Mouse (Mus musculus) heart, adult 18-20 months (tissue): ENCODE data around the gene Mgat1. TPM values are rescaled to one million over a fixed set of nuclear protein-coding genes. Genes with fewer than 3 reads are reported as not detected.
"Not testable (repeated sequence)": the region's sequence is repeated elsewhere in the genome, so short reads cannot be mapped to it uniquely, and the experiment has no call there.

Experiments
- DNase-seq, 2 experiments: peaks; one replicate each; pipeline ENCODE4 v3.0.0; 2021 to 2022; ENCODE audit warnings: mixed read lengths in 1 of 2
- long read RNA-seq, 2 experiments: library from polyadenylated mRNA; stranded (forward); transcript quantifications; one replicate each; pipeline ENCODE4 v2.0.0; 2021
- total RNA-seq, 2 experiments: library from RNA; stranded (reverse); gene quantifications; 2 replicates each; pipeline ENCODE4 v1.2.3; 2021

Mgat1 gene
- total RNA-seq, result 10 to 100 TPM; 67.1 TPM
- long read RNA-seq, experiment 1, transcript Mgat1-213 (4 exons, 3,151 nt), result minor isoform, 8 of 64 reads
- long read RNA-seq, experiment 1, transcript Mgat1-202 (3 exons, 2,729 nt), result major isoform, 22 of 64 reads
- long read RNA-seq, experiment 1, transcript Mgat1-201 (3 exons, 2,976 nt), result minor isoform, 13 of 64 reads
- long read RNA-seq, experiment 1, partial matches to known transcripts, result 16 of 64 reads
- long read RNA-seq, experiment 1, other reads (novel, unspliced or antisense), result 3 of 64 reads
- long read RNA-seq, experiment 2, transcript Mgat1-202 (3 exons, 2,729 nt), result major isoform, 9 of 32 reads
- long read RNA-seq, experiment 2, transcript Mgat1-201 (3 exons, 2,976 nt), result minor isoform, 6 of 32 reads
- long read RNA-seq, experiment 2, partial matches to known transcripts, result 7 of 32 reads
- long read RNA-seq, experiment 2, other reads (novel, unspliced or antisense), result 7 of 32 reads

GRCm38 (mm10) chr11:49243727-49244594, at the start of gene Mgat1:
Gene Mgat1 (plus strand): TSS chr11:49244191.
- peak; percentile 93 to 97 for DNase-seq

DNA sequence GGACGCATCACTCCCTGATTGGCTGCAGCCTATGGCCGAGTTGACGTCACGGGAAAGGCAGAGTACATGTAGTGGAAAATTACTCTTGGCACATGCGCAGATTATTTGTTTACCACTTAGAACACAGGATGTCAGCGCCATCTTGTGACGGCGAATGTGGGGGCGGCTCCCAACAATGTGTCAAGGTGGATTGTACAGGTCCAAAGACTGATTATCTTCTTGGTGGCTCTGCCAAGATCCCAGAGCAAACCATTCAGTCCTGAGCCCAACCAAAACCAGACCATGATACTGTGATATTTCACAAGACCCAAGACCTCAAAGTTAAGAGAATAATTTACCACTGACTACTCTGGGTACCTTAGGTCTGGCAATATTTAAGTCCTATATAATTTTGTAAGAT, 49.2 kb upstream of the Mgat1 start:
- not testable (repeated sequence) for DNase-seq

- peak in 1 of 2 experiments; percentile 24 for DNase-seq
Measured at GRCm38 (mm10) chr11:49195819-49196322, 48.1 kb upstream of the Mgat1 start.

DNA sequence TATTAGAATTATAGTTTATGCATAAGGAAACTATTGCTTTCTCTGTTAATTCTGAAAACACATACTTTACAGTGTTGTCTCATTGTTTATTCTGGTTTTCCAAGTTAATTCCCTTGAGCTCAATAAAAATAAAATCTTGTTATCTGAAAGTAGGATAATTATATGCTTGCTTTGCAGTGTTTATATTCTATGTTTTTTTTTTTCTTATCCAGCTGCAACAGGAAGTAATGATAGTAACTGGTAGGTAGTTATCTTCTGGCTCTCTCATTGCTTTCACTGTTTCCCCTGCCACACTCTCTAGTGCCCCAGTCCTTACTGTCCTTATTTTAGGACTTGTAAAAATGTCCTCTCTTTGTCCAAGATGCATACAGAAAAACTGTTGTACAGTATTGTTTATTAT, 43.3 kb upstream of the Mgat1 start:
- DNase-seq, result no peak

DNA sequence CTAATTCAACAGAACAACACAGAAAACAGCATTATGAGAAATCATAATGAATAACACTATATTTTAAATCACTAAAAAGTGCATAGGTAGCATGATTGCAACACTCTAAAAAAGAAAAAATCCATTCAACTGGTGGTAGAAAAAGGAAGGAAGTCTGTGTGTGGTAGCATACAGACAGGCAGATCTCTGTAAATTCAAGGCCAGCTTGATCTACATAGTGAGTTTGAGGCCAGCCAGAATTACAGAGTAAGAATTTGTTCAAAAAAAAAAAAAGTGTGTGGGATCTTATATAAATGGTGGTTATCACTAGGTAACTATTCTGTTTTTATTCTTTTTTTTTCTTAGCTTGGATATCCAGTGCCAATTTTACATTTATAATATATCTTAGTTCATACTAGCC, 42.8 kb upstream of the Mgat1 start:
- DNase-seq, result no peak

DNA sequence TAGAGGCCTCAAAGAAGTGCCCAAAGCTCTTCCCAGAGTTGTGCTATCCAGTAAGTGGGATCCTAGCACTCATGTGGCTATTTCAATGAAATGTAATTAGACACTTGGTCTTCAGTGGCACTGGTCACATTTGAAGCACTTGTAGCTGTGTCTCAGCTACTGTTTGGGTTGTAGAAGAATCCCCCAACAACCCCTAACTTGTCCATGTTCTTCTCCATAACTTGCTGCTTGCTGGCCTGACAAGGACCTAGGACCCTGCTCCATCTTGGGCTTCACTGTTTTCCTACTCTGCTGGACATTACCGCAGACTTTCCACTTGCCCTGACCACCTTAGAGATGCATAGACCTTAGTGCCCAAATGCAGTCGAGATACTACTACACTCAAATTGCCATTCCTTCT, 41.9 kb upstream of the Mgat1 start:
- no peak for DNase-seq

DNA sequence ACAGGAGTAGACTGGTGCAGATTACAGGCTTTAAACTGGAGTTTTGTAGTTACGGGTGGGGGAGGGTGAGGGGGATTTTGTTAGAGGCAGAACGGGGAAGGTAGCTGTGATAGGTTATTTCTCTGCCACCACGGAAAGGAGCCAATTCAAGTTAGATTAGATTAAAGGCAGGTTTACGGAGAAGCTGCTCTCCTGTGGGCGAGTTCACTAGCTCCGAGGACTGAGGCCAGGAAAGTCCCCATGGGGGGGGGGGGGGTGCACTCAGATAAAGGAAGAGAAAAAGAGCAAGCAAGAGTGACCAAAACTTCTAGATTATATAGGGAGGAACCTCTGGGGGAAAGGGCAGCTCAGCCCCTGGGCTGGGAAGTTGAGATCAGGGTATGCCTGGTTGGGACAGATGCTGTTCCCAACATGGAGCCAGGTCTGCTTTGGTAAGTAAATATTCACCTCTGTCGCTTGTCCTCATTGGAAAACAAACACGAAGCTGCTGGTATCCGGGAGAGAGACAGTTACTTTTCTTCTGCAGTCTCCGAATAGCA, 41.4 kb upstream of the Mgat1 start:
- DNase-seq, result no peak

DNA sequence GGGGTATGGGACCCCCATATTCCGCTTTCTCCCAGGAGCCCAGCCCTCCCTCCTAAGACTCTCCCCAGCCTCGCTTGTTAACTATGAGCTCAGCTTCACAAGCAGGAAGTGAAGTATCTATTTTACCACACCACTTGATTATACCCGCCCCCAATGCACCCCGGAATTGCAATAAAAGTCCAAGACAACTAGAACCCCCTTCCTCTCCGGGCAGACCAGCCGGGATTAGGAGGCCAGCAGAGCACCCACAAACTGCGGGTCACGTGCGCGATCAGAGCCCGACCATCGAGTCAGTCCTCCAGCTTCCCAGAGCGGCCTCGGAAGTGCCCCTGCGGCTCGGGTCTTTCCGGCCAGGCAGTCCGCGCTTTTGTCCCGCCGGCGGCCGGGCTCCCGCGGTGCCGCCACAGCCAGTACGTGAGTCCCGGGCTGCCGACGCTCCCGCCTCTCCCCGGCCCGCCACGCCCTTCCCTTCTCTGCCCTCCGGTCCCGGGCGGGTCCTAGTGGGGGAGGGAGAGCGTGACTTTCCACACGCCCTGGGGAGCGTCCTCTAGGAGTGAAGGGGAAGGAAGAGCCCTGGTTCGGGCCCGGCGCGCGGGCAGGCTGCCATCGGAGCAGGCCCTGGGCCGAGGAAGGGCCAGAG, 40.7 kb upstream of the Mgat1 start, which contains the start of gene Zfp62:
Gene Zfp62 (plus strand): TSS at position 164 of the 640 bp plus-strand sequence.
- DNase-seq, result peak; percentile 96 to 97

- no peak for DNase-seq
Measured at GRCm38 (mm10) chr11:49203771-49204497, 40.1 kb upstream of the Mgat1 start.

DNA sequence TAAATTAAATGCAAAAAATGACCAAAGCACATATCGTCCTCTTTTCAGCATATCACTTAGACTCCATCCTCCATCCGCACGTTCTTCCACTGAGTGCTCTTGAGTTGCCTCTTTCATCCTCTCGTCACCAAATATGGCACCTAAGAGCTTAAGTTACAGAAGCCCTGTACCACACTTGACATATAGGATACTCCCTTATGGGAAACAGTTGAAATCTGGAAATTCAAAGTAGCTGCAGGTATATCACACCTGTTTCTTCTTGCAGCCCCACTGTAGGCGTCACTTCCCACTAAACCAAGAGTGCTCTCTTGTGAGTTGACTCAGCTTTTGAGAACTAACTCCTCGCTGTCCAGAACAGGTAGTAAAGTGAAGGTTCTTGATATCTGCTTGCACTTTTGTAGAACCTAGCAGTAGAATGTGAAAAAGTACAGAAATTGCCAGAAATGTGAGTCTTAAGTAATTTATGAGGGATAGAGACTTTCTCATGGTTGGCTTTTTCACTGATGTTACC, 38.9 kb upstream of the Mgat1 start:
- DNase-seq, result no peak

DNA sequence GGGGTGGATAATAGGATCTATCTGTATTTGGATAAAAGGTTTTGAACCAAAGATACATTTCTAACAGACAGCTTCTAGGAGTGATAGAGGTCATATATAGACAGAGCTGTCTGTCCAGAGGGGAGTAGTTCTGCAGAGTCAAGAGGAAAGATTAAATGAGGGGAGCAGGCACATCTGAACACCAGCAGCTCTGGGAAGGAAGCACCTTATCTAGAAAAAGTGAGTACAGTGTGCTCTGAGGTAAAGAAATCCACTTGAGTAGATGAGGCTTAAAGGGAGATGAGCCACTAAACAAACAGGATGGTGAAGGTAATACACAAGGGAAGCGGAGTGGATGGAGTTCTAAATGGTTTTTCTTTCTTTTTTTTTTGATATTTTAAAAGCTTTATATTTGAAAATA, 36.5 kb upstream of the Mgat1 start:
- no peak for DNase-seq

DNA sequence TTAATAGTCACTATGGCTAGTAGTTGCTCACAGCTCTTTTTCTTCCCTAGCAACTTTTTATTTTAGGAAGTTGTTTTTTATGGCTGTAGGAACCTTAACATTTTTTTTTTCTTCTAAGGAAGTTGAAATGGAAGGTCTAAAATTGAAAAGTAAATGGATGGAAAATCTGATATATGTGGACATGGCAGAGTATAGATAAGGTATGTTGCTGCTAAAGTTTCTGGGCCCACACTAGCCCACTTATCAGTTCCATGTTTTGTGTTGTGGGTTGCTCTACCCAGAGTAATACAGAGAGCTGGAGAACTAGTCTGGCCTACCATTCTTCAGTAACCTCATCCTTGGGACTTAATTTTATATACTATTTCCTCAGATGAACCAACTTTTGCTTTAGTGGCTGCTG, 31.4 kb upstream of the Mgat1 start:
- no peak for DNase-seq

DNA sequence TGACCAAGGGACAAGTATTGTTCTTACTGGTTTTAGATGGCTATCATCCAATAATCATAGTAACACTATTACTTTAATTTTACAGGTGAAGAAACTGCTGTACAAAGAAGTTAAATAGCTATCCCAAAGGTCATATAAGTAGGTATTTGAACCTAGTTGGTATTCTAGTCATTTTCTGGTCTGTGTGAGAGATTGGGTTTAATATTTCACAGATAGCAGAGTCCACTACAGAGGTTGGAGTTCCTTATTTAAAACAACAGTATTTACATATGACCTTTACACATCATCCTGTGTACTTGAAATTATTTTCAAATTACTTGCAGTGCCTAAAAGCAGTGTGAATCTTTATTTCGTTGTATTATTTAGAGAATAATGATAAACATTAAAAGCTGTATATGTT, 30.5 kb upstream of the Mgat1 start:
- no peak for DNase-seq

DNA sequence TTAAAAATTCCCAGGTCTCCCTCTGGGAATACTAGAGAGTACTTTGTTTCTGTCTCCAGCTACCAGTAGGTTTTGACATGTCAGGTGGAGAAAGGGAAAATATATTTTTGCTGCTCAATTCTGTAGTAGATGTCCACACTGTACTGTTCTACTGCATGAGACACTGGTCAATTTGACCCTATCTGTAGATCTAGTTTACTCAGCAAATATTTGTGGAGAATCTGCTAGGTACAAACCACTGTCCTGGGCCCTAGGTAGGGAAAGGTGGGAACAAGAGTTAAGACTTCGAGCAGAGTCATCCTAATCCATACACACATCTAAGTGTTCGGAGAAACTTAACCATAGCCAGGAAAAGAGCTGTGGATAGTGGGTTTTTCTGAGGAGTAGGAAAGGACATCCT, 24.7 kb upstream of the Mgat1 start:
- no peak for DNase-seq

DNA sequence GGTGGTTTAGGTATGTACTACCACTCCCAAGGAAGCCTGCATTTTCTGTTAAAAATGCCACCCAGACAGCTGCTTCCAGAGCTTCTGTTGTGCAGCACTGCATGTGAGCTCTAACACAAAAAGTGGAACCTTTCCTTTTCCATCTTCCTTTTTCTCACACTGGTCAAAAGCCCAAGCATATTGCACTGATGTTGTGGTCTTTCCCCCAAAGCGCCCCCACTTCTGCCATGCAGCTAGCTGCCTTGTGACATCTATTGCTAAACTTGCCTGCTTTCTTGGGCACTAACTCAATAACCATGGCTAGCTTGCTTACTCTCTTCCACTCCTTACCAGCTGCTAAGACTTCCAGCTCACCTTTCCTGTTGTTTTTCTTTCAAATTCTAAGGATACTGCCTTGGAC, 19.5 kb upstream of the Mgat1 start:
- DNase-seq, result no peak

GRCm38 (mm10) chr11:49232781-49233180, 11.2 kb upstream of the Mgat1 start:
- no peak for DNase-seq

DNA sequence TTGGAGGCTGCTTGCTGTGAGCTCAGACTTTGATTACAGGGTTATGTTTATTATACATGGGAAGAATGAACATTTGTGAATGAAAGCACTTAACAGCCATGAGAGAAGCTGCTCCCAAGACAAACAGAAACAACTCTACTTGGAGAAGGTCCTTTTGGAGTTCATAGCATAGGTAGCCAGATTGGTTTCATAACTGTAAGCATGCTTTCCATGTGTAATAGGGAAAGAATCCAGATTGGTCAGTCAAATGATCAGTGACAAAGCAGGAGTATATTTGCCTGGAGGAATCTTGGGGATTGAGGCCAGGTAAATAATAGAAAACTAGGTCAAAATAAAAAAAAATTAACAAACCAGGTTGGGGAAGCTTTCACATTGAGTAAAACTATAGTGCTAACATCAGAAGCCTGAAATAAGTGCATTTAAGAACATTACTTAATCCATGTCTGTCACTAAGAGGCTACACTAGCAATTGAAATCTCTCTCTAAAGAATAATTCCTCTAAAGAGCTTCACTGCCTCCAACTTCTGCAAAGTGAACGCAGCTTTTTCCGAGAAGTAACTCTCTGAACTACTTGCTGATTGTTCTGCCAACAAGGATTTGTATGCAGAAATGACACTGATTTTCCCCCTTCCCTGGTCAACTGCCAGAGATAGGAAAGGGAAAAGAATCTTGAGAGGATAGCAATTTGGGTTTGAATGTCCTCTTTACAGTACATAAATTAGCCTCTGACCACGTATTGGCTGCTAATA, 8.4 kb upstream of the Mgat1 start:
- peak in 1 of 2 experiments; percentile 27 for DNase-seq

GRCm38 (mm10) chr11:49236891-49237290, 7.1 kb upstream of the Mgat1 start:
- no peak for DNase-seq

GRCm38 (mm10) chr11:49237532-49237931, 6.5 kb upstream of the Mgat1 start:
- peak in 1 of 2 experiments; percentile 35 for DNase-seq

GRCm38 (mm10) chr11:49240310-49240709, 3.7 kb upstream of the Mgat1 start:
- no peak for DNase-seq
